Mouse (Mus musculus): ENCODE results near the gene Arg2. TPM values are rescaled to one million over a fixed set of nuclear protein-coding genes. Genes with fewer than 3 reads are reported as not detected.
"Not testable (repeated sequence)": the region's sequence is repeated elsewhere in the genome, so short reads cannot be mapped to it uniquely, and the experiment has no call there.

Arg2 gene
- total RNA-seq, 2 experiments from 2014 or later = 3.1 to 4.3 TPM

DNA sequence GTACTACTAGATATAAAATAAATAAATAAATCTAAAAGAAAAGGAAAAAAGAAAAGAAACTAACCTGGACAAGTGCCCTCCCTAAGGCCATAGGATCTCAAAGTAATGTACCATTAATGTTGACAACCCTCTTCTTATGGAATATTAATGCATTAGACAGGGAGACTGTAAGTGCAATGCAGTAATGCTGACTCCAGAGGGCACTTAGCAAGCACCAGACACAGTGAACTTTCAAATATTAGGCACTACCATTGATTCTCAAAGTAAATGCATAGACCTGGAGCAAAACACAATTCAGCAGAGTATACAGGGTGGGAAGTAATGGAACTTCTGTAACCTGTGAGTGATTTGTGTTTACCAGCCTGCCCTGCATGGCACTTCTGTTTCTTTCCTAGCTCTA, 38.6 kb downstream of the Arg2 start:
- no peak for DNase-seq (ENCODE audit: extremely low spot score in 1 of 2, low spot score in 1 of 2)

GRCm38 (mm10) chr12:79170421-79170820, 39.8 kb downstream of the Arg2 start:
- no peak for DNase-seq (ENCODE audit: extremely low spot score in 1 of 2, low spot score in 1 of 2)

DNA sequence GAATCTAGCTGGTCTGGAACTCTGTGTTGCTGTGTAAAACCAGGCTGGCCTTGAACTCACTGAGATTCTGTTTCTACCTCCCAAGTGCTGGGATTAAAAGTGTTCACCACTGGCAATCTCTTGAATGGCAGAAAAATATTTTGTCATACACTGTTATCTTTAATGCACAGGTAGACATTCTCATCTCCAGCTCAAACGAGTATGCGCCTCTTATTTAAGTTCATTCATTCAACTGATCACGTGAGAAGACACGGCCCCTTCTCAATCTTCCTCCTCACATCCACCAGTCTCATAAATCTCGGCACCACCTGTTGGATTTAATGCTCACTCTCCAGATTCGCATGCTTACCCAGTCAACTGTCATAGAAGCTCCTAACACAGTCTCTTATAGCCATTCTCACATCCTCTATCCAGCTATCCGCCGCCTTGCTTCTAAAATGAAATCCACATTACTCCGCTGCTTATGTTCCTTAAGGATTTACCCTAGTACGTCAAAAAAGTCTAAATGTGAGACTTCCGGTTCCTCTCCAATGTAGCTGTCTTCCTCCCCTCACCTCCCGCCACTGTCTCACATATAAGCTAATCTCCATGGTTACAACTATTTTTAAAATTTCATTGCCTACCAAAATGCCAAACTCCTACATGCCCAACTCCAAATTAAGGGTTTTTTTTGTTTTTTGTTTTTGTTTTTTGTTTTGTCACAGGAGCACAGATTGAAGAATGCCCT, 40.9 kb downstream of the Arg2 start:
- no peak for DNase-seq (ENCODE audit: extremely low spot score in 1 of 2, low spot score in 1 of 2)

DNA sequence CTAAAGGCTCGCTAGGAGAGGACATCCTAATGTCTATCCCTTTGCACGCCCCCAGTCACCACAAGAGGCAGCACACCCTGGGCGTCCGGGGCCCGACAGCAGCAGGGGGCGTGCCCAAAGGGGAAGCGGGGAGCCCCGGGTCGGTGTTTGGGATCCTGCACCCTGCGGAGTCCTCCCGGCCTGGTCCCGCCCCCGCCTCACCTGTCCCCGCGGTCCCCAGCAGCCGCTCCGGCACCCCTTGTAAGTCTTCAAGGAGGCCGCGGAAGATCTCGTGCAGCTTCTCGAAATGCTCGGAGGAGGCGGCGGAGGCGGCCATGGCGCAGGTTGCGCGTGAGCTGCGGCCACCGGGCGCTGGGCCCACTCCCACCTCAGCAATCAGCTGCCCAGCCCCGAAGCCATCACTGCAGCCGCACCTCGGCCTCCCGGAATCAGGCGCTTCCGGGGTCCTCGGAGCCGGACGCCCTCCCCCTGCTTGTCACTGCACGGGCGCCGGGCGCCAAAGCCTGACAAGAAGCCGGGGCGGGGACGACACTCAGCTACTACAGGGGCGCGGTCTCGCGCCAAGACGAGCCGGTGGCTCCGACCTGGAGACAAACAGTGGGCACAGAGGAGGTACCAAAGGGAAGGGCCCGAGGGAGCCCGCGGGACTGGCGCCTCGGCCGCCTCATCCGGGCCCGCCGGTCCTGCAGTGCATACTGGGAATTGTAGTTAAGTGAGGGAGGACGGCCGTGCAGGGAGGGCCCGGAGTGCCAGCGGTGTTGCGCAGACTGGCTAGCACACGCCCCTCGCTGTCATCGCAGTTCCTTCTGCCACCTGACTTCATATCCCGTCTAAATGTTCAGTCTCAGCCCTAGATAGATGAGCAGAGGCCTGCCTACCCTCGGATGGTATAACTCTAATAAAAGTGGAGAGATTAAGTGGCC, 41.7 kb downstream of the Arg2 start, which contains the start of gene Vti1b:
TSS of gene Vti1b (minus strand) at position 649 of the 923 bp plus-strand sequence.
- DNase-seq (ENCODE audit: extremely low spot score in 1 of 2, low spot score in 1 of 2) = peak; percentile 73 to 97

GRCm38 (mm10) chr12:79173721-79174120, 43.1 kb downstream of the Arg2 start:
- no peak for DNase-seq (ENCODE audit: extremely low spot score in 1 of 2, low spot score in 1 of 2)

DNA sequence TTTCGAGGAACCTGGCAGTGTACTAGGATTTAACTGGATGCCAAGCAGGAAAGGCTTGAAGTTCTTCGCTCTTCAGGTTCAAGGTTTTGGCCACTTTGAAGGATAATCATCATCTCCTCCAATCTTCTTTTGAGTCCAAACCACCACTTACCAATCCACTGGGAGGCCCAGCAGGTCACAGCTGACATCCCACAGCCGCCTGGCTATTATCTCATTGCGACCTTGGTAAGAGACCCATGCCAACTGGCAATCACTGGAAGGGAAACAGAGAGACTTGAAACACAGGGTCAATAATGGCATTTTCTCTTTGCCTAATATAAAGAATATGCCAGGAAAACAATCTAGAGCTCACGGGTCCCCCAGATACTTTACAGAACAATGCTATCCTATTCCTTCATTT, 45.4 kb downstream of the Arg2 start:
- no peak for DNase-seq (ENCODE audit: extremely low spot score in 1 of 2, low spot score in 1 of 2)

- DNase-seq (ENCODE audit: extremely low spot score in 1 of 2, low spot score in 1 of 2) = not testable (repeated sequence)
Observed at GRCm38 (mm10) chr12:79185160-79185559, 54.6 kb downstream of the Arg2 start.

DNA sequence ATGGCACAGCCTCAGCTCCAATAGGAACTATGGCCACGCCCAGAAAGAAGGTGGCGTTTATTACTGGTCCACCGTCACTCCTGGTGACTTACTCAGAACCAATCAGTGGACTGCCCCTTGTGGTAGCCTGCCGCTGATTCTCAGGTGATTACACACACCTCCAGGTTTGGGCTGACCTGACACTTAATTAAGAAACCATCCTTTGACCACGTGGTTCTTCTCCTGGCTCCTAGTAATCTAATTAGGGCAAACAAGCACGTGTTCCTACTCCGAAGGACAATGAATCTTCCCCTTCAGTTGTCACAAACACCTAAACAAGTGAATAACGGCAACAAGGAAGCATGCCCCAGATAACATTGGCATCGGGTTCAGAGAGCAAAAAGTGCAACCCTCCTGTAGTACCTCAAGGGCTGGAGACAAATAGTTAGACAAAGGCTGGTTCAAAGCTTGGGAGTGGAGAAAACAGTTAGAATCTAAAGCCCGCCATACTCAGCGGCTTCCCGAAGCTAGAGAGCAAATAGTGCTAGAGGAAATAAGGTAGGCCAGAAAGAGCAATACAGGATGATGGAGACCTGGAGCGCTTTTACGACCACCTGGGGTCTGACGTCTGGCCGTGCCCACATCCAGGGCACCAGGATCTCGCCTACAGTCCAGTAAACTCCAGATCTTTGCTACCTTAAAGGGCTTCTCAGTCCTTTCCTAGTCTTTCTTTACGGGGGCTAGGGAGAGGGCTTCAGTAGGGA, 60.5 kb downstream of the Arg2 start:
- peak; percentile 14 to 24 for DNase-seq (ENCODE audit: extremely low spot score in 1 of 2, low spot score in 1 of 2)

DNA sequence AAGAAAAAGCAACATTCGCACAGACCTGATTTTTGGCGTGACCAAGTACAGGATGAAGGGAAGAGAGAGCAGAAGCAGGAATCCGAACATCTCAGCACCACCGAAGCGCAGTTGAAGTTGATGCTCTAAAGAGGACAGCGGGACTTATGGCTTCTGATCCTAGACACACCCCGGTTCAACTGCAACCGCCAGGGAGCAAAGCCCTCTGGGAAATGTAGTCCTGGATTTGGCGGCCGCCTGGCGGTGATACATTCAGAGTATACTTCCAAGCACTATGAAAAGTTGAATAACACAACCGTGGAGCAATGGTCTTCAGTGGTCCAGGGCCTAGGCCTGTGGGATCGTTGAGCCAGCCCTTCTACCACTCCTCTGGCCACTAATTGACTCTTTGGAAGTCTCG, 61.1 kb downstream of the Arg2 start:
- peak; percentile 41 to 60 for DNase-seq (ENCODE audit: extremely low spot score in 1 of 2, low spot score in 1 of 2)

DNA sequence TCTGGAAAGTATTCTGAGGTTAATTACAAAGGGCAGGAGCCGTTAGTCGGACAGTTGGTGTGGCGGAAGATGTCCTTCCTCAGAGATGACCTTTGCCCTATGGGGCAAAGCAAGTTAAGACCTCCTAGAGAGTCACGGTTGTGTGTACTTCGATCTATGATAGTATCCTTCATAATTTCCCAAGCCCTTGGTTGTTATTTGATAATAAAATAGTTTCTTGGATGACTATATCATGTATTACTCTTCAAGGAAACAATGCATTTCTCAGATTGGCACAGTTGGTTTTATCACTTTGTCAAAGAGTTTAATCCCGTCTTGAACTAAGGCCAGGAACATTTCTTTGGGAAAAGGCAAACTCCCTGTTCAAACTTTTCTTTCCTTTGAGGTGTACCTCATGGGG, 61.6 kb downstream of the Arg2 start, which contains the start of gene Rdh11:
TSS of gene Rdh11 (minus strand) at position 101 of the 400 bp plus-strand sequence.
- DNase-seq (ENCODE audit: extremely low spot score in 1 of 2, low spot score in 1 of 2) = no peak

DNA sequence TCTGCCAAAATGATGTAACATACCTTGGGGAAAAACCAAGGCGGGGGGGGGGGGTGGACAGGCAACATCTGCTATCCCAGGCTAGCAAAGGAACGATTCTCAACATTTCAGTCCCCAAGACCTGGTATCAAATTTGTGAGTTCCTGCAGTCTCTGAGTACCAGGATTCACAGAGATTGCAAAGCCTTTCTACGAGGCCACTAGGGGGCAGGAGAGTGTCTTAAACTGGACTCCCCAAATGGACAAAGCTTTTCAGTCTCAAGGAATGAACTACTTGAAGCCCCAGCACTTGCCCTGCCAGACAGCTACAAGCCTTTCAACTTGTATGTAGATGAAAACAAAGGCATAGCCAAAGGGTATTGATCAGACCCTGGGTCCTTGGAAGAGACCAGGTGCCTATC, 62.9 kb downstream of the Arg2 start:
- peak; percentile 19 to 89 for DNase-seq (ENCODE audit: extremely low spot score in 1 of 2, low spot score in 1 of 2)

GRCm38 (mm10) chr12:79197105-79197504, 66.5 kb downstream of the Arg2 start:
- no peak for DNase-seq (ENCODE audit: extremely low spot score in 1 of 2, low spot score in 1 of 2)

GRCm38 (mm10) chr12:79201882-79202281, 71.3 kb downstream of the Arg2 start:
- DNase-seq (ENCODE audit: extremely low spot score in 1 of 2, low spot score in 1 of 2) = no peak

Other genes with a start within 250 kb of the Arg2 start
- gene Plek2, start 223.8 kb upstream of the Arg2 start, total RNA-seq (2021) = under 1 TPM in 1 of 2 experiments, not detected in 1; 0.22 TPM
- 10 to 100 TPM; 34.4 to 39.9 TPM for gene Tmem229b, start 123.2 kb upstream of the Arg2 start, total RNA-seq (2021)
- 10 to 100 TPM; 21.5 to 21.6 TPM for gene Plekhh1, start 101.6 kb upstream of the Arg2 start, total RNA-seq (2021)
- gene Pigh, start 41.1 kb upstream of the Arg2 start, total RNA-seq (2021) = 10 to 100 TPM; 10.1 to 10.9 TPM
- 100 to 1,000 TPM; 147 to 174 TPM for gene Vti1b, start 41.9 kb downstream of the Arg2 start, total RNA-seq (2021)
- 10 to 100 TPM; 17.9 to 21.2 TPM for gene Rdh11, start 61.5 kb downstream of the Arg2 start, total RNA-seq (2021)
- 1 to 10 TPM; 1.8 to 2.9 TPM for gene Rdh12, start 78.1 kb downstream of the Arg2 start, total RNA-seq (2021)
- gene Zfyve26, start 165.5 kb downstream of the Arg2 start, total RNA-seq (2021) = 10 to 100 TPM; 24.6 to 29.9 TPM
- gene Rad51b, start 166.5 kb downstream of the Arg2 start, total RNA-seq (2021) = under 1 TPM in 1 of 2 experiments, not detected in 1; 0.30 TPM